Mouse (Mus musculus) erythroid progenitor cell, adult 5-6 weeks (primary cell): ENCODE data around the gene Dhrs1. TPM values are rescaled to one million over a fixed set of nuclear protein-coding genes. Genes with fewer than 3 reads are reported as not detected.

ENCODE experiments used
- ATAC-seq: replicated peaks from 2 replicates; pipeline ENCODE4 v1.8.0; 2016; ENCODE audit warnings: moderate number of reproducible peaks, mild to moderate bottlenecking, moderate TSS enrichment, inconsistent platforms; ENCODE audit not compliant: poor library complexity, low FRiP score, severe bottlenecking
- total RNA-seq, 2 experiments: library from RNA; stranded (forward) in 1 of 2; stranded (reverse) in 1 of 2; fragments of 150-400 nt in 1 of 2; fragments of 186-747, 209-891 nt in 1 of 2; gene quantifications; 2 replicates each; pipeline versions ENCODE4 v1.2.3 to v1.2.4; 2015 to 2017; ENCODE audit warnings: low replicate concordance in 2 of 2

Dhrs1 gene
- total RNA-seq, 2 experiments from 2014 or later: 0.76 to 6.7 TPM

DNA sequence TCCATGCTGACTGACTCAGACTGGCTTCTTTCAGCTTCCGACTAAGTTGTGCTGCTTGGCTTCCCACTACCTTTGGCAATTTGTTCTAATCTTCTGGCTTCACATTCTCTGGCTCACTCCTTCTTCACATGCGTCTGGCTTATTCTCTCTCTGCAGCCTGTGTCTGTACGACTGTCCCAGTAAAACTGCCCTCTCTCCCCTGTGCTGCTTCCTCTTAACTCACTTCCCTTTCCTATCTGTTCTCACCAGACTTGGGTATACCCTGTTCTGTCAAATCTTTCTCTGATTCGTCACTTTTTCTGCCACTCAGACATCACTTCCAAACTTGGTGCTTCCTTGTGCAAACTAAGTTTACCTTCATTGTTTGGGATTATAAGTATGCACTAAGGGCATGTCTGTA, 48.3 kb downstream of the Dhrs1 start:
- ATAC-seq: no peak

DNA sequence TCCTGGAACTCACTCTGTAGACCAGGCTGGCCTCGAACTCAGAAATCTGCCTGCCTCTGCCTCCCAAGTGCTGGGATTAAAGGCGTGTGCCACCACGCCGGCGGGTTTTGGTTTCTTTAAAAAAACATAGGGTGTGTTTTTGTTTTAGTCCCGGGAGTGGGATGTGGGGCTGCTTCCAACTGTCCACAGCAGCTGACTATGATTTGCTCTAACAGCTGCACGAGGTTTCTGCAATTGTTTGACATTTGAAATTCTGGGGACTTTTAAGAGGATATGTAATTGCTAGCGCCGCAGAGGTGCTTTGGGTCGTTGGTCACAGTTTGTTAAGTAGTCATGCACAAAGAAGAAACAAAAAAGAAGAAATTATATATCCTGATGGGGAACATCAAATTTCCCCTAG, 56.1 kb downstream of the Dhrs1 start:
- ATAC-seq: no peak

Other genes with a start within 250 kb of the Dhrs1 start
Only the 30 nearest of the 35 such genes appear.
- 31.0 and 44.0 TPM in 2 replicates for gene Dcaf11, start 185.7 kb downstream of the Dhrs1 start, total RNA-seq (2015; ENCODE audit: low replicate concordance)
- gene Dcaf11, start 185.7 kb downstream of the Dhrs1 start, total RNA-seq (2017; ENCODE audit: low replicate concordance): 20.2 and 39.3 TPM in 2 replicates
- gene A730061H03Rik, start 185.3 kb downstream of the Dhrs1 start, total RNA-seq (2015; ENCODE audit: low replicate concordance): 6.5 TPM in 1 of 2 replicates, not detected in the other
- gene A730061H03Rik, start 185.3 kb downstream of the Dhrs1 start, total RNA-seq (2017; ENCODE audit: low replicate concordance): not detected in 2 replicates
- not detected in 2 replicates for gene Fitm1, start 170.1 kb downstream of the Dhrs1 start, total RNA-seq (2015; ENCODE audit: low replicate concordance)
- gene Fitm1, start 170.1 kb downstream of the Dhrs1 start, total RNA-seq (2017; ENCODE audit: low replicate concordance): not detected in 2 replicates
- gene Psme1, start 167.6 kb downstream of the Dhrs1 start, total RNA-seq (2015; ENCODE audit: low replicate concordance): 287 and 391 TPM in 2 replicates
- gene Psme1, start 167.6 kb downstream of the Dhrs1 start, total RNA-seq (2017; ENCODE audit: low replicate concordance): 37.7 and 64.8 TPM in 2 replicates
- 11.7 and 19.8 TPM in 2 replicates for gene Emc9, start 160.4 kb downstream of the Dhrs1 start, total RNA-seq (2015; ENCODE audit: low replicate concordance)
- gene Emc9, start 160.4 kb downstream of the Dhrs1 start, total RNA-seq (2017; ENCODE audit: low replicate concordance): 3.3 and 14.8 TPM in 2 replicates
- gene Psme2, start 154.6 kb downstream of the Dhrs1 start, total RNA-seq (2015; ENCODE audit: low replicate concordance): 112 and 141 TPM in 2 replicates
- gene Psme2, start 154.6 kb downstream of the Dhrs1 start, total RNA-seq (2017; ENCODE audit: low replicate concordance): 45.1 and 109 TPM in 2 replicates
- gene Rnf31, start 154.0 kb downstream of the Dhrs1 start, total RNA-seq (2015; ENCODE audit: low replicate concordance): 20.2 and 22.2 TPM in 2 replicates
- 31.8 and 34.7 TPM in 2 replicates for gene Rnf31, start 154.0 kb downstream of the Dhrs1 start, total RNA-seq (2017; ENCODE audit: low replicate concordance)
- 70.8 and 89.0 TPM in 2 replicates for gene Irf9, start 142.1 kb downstream of the Dhrs1 start, total RNA-seq (2015; ENCODE audit: low replicate concordance)
- 87.4 and 106 TPM in 2 replicates for gene Irf9, start 142.1 kb downstream of the Dhrs1 start, total RNA-seq (2017; ENCODE audit: low replicate concordance)
- gene Rec8, start 127.7 kb downstream of the Dhrs1 start, total RNA-seq (2015; ENCODE audit: low replicate concordance): 6.5 TPM in 1 of 2 replicates, not detected in the other
- gene Rec8, start 127.7 kb downstream of the Dhrs1 start, total RNA-seq (2017; ENCODE audit: low replicate concordance): 1.4 and 7.7 TPM in 2 replicates
- gene Ipo4, start 109.7 kb downstream of the Dhrs1 start, total RNA-seq (2015; ENCODE audit: low replicate concordance): 29.9 and 46.5 TPM in 2 replicates
- gene Ipo4, start 109.7 kb downstream of the Dhrs1 start, total RNA-seq (2017; ENCODE audit: low replicate concordance): 18.1 and 53.9 TPM in 2 replicates
- 12.3 and 17.2 TPM in 2 replicates for gene Gm49378, start 107.8 kb downstream of the Dhrs1 start, total RNA-seq (2015; ENCODE audit: low replicate concordance)
- gene Gm49378, start 107.8 kb downstream of the Dhrs1 start, total RNA-seq (2017; ENCODE audit: low replicate concordance): 3.5 and 7.0 TPM in 2 replicates
- 39.8 and 58.4 TPM in 2 replicates for gene Tm9sf1, start 101.9 kb downstream of the Dhrs1 start, total RNA-seq (2015; ENCODE audit: low replicate concordance)
- 47.0 and 64.3 TPM in 2 replicates for gene Tm9sf1, start 101.9 kb downstream of the Dhrs1 start, total RNA-seq (2017; ENCODE audit: low replicate concordance)
- 6.5 TPM in 1 of 2 replicates, not detected in the other for gene Tssk4, start 95.5 kb downstream of the Dhrs1 start, total RNA-seq (2015; ENCODE audit: low replicate concordance)
- 1.3 and 2.5 TPM in 2 replicates for gene Tssk4, start 95.5 kb downstream of the Dhrs1 start, total RNA-seq (2017; ENCODE audit: low replicate concordance)
- 14.3 and 20.5 TPM in 2 replicates for gene Mdp1, start 85.2 kb downstream of the Dhrs1 start, total RNA-seq (2015; ENCODE audit: low replicate concordance)
- gene Mdp1, start 85.2 kb downstream of the Dhrs1 start, total RNA-seq (2017; ENCODE audit: low replicate concordance): 2.3 and 14.9 TPM in 2 replicates
- gene Gmpr2, start 73.7 kb downstream of the Dhrs1 start, total RNA-seq (2015; ENCODE audit: low replicate concordance): 1.7 and 3.6 TPM in 2 replicates
- gene Gmpr2, start 73.7 kb downstream of the Dhrs1 start, total RNA-seq (2017; ENCODE audit: low replicate concordance): 9.0 and 14.1 TPM in 2 replicates
- gene Nedd8, start 73.6 kb downstream of the Dhrs1 start, total RNA-seq (2015; ENCODE audit: low replicate concordance): 105 and 189 TPM in 2 replicates
- gene Nedd8, start 73.6 kb downstream of the Dhrs1 start, total RNA-seq (2017; ENCODE audit: low replicate concordance): 102 and 138 TPM in 2 replicates
- gene Tinf2, start 63.9 kb downstream of the Dhrs1 start, total RNA-seq (2015; ENCODE audit: low replicate concordance): 39.6 and 50.7 TPM in 2 replicates
- gene Tinf2, start 63.9 kb downstream of the Dhrs1 start, total RNA-seq (2017; ENCODE audit: low replicate concordance): 31.5 and 57.4 TPM in 2 replicates
- gene Tgm1, start 31.8 kb downstream of the Dhrs1 start, total RNA-seq (2015; ENCODE audit: low replicate concordance): 1.4 and 4.6 TPM in 2 replicates
- gene Tgm1, start 31.8 kb downstream of the Dhrs1 start, total RNA-seq (2017; ENCODE audit: low replicate concordance): 1.8 TPM in 1 of 2 replicates, not detected in the other
- gene Rabggta, start 23.4 kb downstream of the Dhrs1 start, total RNA-seq (2015; ENCODE audit: low replicate concordance): 2.9 and 6.3 TPM in 2 replicates
- gene Rabggta, start 23.4 kb downstream of the Dhrs1 start, total RNA-seq (2017; ENCODE audit: low replicate concordance): 6.0 TPM in 1 of 2 replicates, not detected in the other
- gene Nop9, start within 50 bp of the Dhrs1 start, total RNA-seq (2015; ENCODE audit: low replicate concordance): 5.9 and 8.6 TPM in 2 replicates
- 7.2 and 11.7 TPM in 2 replicates for gene Nop9, start within 50 bp of the Dhrs1 start, total RNA-seq (2017; ENCODE audit: low replicate concordance)
- gene Cideb, start 12.8 kb upstream of the Dhrs1 start, total RNA-seq (2015; ENCODE audit: low replicate concordance): not detected in 2 replicates
- not detected in 2 replicates for gene Cideb, start 12.8 kb upstream of the Dhrs1 start, total RNA-seq (2017; ENCODE audit: low replicate concordance)
- gene Ltb4r2, start 15.7 kb upstream of the Dhrs1 start, total RNA-seq (2015; ENCODE audit: low replicate concordance): not detected in 2 replicates
- not detected in 2 replicates for gene Ltb4r2, start 15.7 kb upstream of the Dhrs1 start, total RNA-seq (2017; ENCODE audit: low replicate concordance)
- gene Ltb4r1, start 20.3 kb upstream of the Dhrs1 start, total RNA-seq (2015; ENCODE audit: low replicate concordance): 8.8 and 11.9 TPM in 2 replicates
- gene Ltb4r1, start 20.3 kb upstream of the Dhrs1 start, total RNA-seq (2017; ENCODE audit: low replicate concordance): 2.8 and 8.9 TPM in 2 replicates
- gene Adcy4, start 38.4 kb upstream of the Dhrs1 start, total RNA-seq (2015; ENCODE audit: low replicate concordance): not detected in 2 replicates
- gene Adcy4, start 38.4 kb upstream of the Dhrs1 start, total RNA-seq (2017; ENCODE audit: low replicate concordance): not detected in 2 replicates
- 18.4 and 28.1 TPM in 2 replicates for gene Ripk3, start 43.2 kb upstream of the Dhrs1 start, total RNA-seq (2015; ENCODE audit: low replicate concordance)
- gene Ripk3, start 43.2 kb upstream of the Dhrs1 start, total RNA-seq (2017; ENCODE audit: low replicate concordance): 2.3 and 33.1 TPM in 2 replicates
- gene Nfatc4, start 77.5 kb upstream of the Dhrs1 start, total RNA-seq (2015; ENCODE audit: low replicate concordance): not detected in 2 replicates
- not detected in 2 replicates for gene Nfatc4, start 77.5 kb upstream of the Dhrs1 start, total RNA-seq (2017; ENCODE audit: low replicate concordance)
- gene Nynrin, start 108.3 kb upstream of the Dhrs1 start, total RNA-seq (2015; ENCODE audit: low replicate concordance): under 0.01 and 4.2 TPM in 2 replicates
- 0.26 and 0.45 TPM in 2 replicates for gene Nynrin, start 108.3 kb upstream of the Dhrs1 start, total RNA-seq (2017; ENCODE audit: low replicate concordance)
- 0.42 TPM in 1 of 2 replicates, not detected in the other for gene Cbln3, start 138.7 kb upstream of the Dhrs1 start, total RNA-seq (2015; ENCODE audit: low replicate concordance)
- not detected in 2 replicates for gene Cbln3, start 138.7 kb upstream of the Dhrs1 start, total RNA-seq (2017; ENCODE audit: low replicate concordance)
- 3.2 and 3.8 TPM in 2 replicates for gene Khnyn, start 139.3 kb upstream of the Dhrs1 start, total RNA-seq (2015; ENCODE audit: low replicate concordance)
- gene Khnyn, start 139.3 kb upstream of the Dhrs1 start, total RNA-seq (2017; ENCODE audit: low replicate concordance): 5.0 and 8.1 TPM in 2 replicates
- 5.4 and 5.9 TPM in 2 replicates for gene Sdr39u1, start 154.6 kb upstream of the Dhrs1 start, total RNA-seq (2015; ENCODE audit: low replicate concordance)
- gene Sdr39u1, start 154.6 kb upstream of the Dhrs1 start, total RNA-seq (2017; ENCODE audit: low replicate concordance): 0.64 TPM in 1 of 2 replicates, not detected in the other